Mouse (Mus musculus): ENCODE results near the gene Nbeal2. TPM values are rescaled to one million over a fixed set of nuclear protein-coding genes. Genes with fewer than 3 reads are reported as not detected.
"Not testable (repeated sequence)": the region's sequence is repeated elsewhere in the genome, so short reads cannot be mapped to it uniquely, and the experiment has no call there.

The Nbeal2 gene
- 10 to 100 TPM; 20.0 to 42.0 (median 21.1) TPM for polyA plus RNA-seq (2017; shearing (Covaris generic))

DNA sequence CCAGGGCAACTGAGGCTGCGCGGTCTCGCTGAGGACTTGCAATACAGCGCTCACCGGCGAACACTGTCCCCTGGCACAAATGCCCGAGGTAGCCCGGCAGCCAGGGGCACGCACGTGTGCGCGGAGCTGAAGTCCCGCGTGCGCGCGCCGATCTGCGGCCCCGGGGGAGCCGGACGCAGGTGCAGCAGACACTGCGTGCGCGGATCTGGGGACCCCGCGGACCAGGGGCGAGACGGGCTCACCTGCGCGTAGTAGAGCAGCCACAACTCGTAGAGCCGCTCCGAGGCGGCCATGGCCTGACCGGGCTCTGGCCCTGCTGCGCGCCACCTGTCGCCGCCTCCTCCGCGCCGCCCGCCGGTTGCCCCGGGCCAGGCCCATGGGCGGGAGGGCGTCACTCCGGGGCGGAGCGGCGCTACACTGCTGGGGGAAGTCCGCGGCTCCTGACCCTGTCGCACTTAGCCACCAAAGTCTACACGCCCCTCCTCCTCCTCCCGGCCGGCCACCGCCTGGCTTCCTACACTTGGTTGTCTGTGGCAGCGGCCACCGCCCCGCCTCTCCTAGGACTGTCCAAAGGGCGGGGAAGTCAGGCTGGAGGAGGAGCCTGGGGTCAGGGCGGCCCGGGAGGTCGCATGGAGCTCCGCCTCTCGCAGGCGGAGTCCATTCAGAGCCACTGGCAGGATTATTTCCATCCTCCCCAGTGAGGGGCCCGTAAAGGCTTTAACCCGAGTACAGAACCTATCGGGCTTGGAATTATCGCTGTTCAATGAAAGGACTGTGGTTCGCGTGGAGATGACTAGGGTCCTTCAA lies at the start of gene Nbeal2:
Nbeal2 (minus strand) TSS at position 507 of the 807 bp plus-strand sequence.
- ATAC-seq, result peak; percentile 66

DNA sequence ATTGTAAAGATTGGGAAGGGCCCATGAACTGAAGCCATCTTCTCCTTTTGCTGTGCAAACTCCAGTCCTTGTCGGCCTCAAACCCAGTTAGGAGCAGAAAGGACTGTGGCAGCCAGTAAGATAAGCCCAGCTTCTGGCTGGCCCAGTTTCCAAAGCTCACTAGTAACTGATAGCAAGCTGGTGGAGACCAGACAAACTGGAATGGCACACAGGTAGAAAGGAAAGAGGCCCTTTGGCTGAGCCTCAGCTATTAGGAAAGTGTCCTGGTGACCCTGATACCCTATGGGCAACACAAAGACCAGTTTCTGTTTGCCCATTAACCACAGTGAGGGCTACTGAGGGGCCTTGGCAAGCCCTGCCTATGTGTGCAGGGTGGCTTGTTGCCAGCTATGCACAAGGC lies 48.9 kb upstream of the Nbeal2 start:
- ATAC-seq, result no peak

DNA sequence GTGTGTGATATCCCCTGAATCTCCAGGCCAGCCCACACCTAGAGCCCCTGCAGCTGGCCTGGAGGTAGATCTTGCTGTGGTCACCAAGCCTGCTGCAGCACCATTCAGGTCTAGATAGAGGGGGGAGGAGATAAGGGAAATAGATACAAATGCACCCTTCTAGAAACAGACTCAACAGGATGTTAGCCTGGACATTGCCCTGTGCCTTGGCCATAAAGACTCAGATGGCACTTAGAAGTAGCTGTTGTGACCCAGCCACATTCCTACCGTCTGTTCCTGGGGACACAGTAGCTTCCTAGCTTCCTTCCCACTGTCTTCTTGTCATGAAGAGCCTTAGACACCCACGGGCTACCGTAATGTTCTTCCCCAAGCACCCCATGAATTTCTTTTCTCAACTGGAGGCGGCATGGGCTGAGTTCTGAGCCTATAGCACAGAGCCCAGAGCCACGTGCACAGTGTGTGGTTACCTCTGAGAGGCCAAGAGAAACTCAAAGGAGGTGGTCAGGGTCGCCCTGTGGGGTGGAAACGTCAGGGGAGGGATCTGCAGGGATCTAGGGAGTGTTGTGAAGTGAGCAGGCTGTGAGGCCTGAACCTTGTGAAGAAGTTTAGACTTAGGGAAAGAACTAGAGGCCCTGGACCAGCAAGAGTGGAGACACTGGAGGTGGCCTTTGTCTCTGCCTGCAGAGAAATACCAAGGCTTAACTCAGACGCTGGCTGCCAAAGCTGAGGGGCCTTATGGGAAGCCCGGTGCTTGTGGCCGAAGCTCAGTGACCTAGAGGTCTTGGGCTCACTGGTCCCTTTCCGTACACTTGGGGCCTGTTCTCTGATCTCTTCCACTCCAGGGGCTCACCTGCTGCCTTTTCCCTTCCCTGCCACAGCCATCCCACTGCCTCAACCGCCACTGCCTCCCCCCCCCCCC lies 47.4 kb upstream of the Nbeal2 start:
- ATAC-seq, result no peak

DNA sequence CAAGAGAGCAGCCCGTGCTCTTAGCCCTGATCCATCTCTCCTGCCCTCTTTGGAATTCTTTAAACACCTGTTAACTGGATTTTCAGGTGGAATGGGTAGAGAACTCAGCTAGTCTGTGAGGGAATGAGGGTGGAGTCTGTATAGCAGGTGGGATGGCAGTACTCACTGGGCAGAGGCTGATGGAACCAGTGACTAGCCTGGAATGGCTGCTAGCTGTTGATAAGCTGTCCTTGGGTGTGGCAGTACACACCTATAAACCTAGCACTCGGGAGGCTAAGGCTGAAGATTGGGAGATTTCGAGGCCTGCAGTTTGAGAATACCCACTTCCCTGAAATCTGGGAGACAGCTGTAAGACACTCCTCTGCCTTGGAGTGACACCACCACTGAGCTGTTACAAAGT lies 45.6 kb upstream of the Nbeal2 start:
- ATAC-seq, result no peak

GRCm38 (mm10) chr9:110697465-110697864 lies 43.5 kb upstream of the Nbeal2 start:
- ATAC-seq, result no peak

DNA sequence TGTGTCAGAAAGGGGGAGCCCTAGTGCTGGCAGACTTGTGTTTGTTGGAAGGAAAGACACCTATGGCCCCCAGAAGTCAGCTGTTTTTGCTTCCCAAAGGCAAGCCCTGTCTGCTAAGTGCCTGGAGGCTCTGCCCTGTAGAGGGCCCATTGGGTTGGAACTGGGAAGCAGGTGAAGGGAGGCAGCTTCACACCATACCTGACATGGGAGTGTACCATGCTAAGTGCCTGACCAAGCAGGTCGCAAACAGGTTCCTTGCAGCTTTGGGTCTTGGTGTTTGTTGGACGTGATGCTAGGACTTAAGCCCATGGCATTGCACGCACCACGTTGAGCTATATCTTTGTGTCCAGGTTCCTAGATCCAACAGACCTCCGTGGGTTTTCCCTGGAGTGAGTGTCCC lies 42.5 kb upstream of the Nbeal2 start:
- ATAC-seq, result no peak

DNA sequence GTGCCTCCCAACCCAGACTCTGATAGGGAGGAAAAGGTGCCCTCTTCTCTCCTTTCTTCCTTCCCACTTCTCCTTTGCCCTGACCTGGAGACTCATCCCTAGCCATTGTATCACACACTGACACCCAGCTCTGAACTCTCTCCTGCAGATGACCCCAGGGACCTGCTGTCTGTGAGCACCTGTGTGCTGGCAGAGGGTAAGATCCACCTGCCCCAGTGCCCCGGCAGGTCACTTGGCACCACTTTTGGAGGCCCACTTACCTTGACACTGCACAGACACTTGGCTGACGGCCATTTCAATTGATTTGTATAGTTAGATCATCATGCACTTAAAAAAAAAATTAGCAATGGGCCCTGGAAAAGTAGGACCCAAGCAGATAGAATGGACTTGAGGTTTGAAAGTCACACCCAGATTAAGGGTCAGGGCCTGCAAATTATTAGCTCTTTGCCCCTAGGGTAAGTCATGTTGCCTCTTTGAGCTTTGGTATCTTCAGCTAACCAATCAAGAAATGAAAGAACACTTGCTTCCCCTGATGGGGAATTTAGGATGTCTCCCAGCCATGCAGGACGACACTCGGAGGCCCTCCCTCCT lies 41.3 kb upstream of the Nbeal2 start:
- no peak for ATAC-seq

GRCm38 (mm10) chr9:110689261-110689779 lies 35.4 kb upstream of the Nbeal2 start:
- no peak for ATAC-seq

- ATAC-seq, result no peak
Observed at GRCm38 (mm10) chr9:110687846-110688245, 33.9 kb upstream of the Nbeal2 start.

GRCm38 (mm10) chr9:110687061-110687460 lies 33.1 kb upstream of the Nbeal2 start:
- ATAC-seq, result no peak

- ATAC-seq, result no peak
Observed at GRCm38 (mm10) chr9:110686472-110686871, 32.5 kb upstream of the Nbeal2 start.

GRCm38 (mm10) chr9:110685591-110685990 lies 31.6 kb upstream of the Nbeal2 start:
- peak; percentile 65 for ATAC-seq

DNA sequence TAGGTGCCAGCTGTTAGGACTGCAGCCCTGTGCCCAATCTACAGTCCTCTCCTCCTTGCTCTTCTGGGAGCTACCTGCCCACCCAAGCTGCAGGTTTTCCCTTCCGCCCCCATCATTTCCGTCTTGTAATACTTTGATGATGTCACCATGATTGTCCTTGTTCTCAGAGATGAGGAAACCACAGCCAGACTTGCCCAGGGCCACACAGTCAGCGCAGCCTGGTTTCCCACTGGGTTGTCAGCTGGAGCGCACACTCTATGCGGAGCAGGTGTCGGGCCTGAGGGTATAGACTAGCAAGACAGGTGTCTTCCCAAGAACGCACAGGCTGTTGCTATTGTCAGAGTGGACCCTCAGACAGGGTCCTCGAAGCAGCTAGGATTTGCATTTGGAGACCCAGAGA lies 31.2 kb upstream of the Nbeal2 start:
- peak; percentile 88 for ATAC-seq

DNA sequence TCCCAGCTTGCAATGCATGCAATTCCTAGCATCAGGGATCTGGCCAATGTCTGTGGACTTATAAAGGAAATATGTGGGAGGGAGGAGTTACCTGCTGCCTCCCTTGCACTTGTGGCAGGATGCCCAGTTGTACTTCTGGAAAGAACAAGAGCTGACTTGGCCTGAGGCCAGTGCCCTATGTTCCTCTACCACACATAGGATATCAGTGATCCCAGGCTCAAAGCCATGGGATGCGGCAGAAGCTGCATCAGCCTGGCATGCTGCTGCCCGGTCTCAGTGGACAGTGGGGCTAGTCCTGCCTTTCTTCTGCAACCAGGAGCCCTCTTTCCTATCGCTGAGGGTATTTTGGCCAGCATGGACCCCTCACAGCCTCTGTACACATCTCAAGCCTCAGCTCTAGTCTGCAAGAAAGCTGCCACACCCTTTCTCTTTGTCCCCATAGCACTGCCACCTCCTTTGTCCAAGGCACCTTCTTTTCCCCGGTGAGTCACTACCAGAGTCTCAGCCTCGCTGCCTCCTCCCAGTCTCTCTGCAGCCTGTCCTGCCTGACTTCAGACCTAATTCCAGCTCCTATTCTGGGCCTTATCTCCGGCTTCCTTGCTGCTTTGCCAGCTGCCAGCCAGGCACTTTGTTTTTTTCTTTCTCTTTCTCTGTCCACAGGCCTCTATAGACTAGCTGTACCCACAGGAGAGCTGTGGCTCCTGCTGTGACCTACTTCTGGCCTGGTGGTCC lies 30.3 kb upstream of the Nbeal2 start:
- no peak for ATAC-seq

DNA sequence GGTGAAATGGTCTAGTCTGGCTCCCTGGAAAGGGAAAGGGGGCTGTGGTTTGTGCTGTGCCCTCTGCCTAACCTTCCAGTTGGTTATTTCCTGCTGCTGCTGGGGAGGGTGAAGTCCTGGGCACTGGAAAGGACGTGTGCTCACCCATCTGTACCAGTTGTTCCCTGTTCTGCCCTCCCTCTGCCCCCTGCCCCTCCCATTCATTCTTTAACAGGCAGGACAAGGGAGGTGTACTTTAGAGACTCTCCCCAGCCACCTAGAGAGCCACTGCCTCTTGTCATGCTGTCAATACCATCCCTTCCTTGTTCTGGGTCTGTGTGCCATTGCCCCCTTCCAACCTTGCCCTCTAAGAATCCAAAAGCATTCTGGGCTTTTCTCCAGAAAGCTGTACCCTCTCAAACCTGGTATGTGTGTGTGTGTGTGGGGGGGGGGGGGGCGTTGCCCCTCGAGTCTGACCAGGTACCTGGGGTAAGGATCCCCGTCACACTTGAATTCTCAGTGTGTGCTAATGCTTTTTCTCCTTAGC lies 29.7 kb upstream of the Nbeal2 start:
- no peak for ATAC-seq

DNA sequence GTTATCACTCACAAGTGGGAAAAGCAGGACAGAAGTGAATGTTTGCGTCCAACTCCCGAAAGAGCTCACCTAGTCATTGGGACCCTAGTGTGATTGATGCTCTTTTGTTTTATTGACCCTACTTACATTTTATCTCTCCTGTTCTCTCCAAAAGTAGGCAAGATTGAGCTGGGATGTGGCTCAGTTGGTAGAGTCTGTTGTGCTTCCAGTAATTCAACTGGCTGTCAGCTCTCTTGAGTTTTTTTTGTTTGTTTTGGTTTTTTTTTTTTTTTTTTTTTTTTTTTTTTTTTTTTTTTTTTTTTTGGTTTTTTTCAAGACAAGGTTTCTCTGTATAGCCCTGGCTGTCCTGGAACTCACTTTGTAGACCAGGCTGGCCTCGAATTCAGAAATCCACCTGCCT lies 28.7 kb upstream of the Nbeal2 start:
- not testable (repeated sequence) for ATAC-seq

- no peak for ATAC-seq
Observed at GRCm38 (mm10) chr9:110682255-110682654, 28.3 kb upstream of the Nbeal2 start.

GRCm38 (mm10) chr9:110681817-110682216 lies 27.9 kb upstream of the Nbeal2 start:
- ATAC-seq, result no peak

DNA sequence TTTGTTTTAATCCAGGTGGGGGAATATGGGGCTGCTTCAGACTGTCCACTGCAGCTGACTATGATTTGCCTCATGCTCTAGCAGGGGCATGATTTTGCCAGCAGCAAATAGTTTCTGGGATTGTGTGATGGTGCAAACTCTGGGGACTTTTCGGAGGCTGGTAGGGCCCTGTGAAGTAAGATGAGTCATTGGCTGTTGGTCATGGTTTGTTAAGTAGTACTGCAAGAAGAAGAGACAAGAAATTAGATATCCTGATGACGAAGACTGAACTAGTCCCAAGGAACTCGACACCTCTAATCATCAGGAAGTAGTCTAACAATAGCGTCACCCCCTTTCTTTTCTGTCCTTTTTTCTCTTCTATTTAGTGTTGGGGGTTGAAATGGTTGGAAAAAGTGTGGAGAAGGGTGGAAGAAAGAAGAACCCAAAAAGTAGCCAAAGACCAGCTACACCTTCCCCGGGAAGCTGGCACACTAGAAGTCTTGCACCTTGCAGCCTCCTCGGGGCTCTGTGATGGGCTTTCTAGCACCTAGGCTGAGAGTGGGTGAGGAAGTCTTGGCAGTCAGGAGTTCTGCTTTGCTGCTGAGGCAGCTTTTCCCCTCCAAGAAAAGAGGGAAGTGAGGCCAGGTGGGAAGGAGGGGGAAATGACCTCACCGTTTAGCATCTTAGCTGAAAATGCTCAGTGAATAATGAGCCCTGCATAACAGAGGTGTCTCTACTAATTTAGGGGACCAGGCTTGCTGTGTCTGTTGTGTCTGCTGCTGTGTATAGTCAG lies 27.0 kb upstream of the Nbeal2 start:
- ATAC-seq, result no peak

GRCm38 (mm10) chr9:110678886-110679285 lies 24.9 kb upstream of the Nbeal2 start:
- no peak for ATAC-seq

- no peak for ATAC-seq
Observed at GRCm38 (mm10) chr9:110676492-110676911, 22.5 kb upstream of the Nbeal2 start.

All from inflammation-experienced regulatory T-cells, adult 6 months (primary cell).